Mouse (Mus musculus) olfactory bulb, adult 2 months (tissue): ENCODE results near the gene Mpp4. TPM values are rescaled to one million over a fixed set of nuclear protein-coding genes. Genes with fewer than 3 reads are reported as not detected.

Experiments used
- H3K27ac ChIP-seq: fragments of 200-500 bp; 2 replicates; pipeline ENCODE4 v1.5.1; 2012; ENCODE audit warnings: low read depth, low read length; ENCODE audit not compliant: insufficient read depth
- H3K4me1 ChIP-seq: fragments of 200-500 bp; 2 replicates; pipeline ENCODE4 v1.6.1; 2012; ENCODE audit warnings: low read length; ENCODE audit not compliant: control insufficient read depth, insufficient read depth
- H3K4me3 ChIP-seq: fragments of 200-500 bp; 2 replicates; pipeline ENCODE4 v1.5.1; 2012; ENCODE audit warnings: mild to moderate bottlenecking, low read depth, low read length, moderate library complexity; ENCODE audit not compliant: insufficient read depth
- CTCF ChIP-seq: fragments of 200-500 bp; IDR thresholded peaks from 2 replicates; pipeline ENCODE4 v1.5.1; 2012; ENCODE audit warnings: low read depth, mild to moderate bottlenecking, low read length, moderate library complexity; ENCODE audit not compliant: insufficient read depth
- POLR2A ChIP-seq: fragments of 200-500 bp; IDR thresholded peaks from 2 replicates; pipeline ENCODE4 v1.6.1; 2012; ENCODE audit warnings: mild to moderate bottlenecking, low read depth, low read length, moderate library complexity; ENCODE audit not compliant: insufficient read depth
- WGBS: fragments of 180-500 bp; shearing (Covaris S2); methylation state at CpG from one replicate; pipeline ENCODE4 v1.1.7; 2018; 5-methylcytosine and 5-hydroxymethylcytosine counted together
- polyA plus RNA-seq: library from polyadenylated mRNA; stranded (reverse); fragments of >200 nt; gene quantifications from 2 replicates; pipeline ENCODE4 v1.2.4, GENCODE M21; 2012; ENCODE audit warnings: low replicate concordance; ENCODE audit not compliant: missing spikeins, insufficient read depth, insufficient read length

Mpp4 gene
- polyA plus RNA-seq, 1 experiment: not detected

DNA sequence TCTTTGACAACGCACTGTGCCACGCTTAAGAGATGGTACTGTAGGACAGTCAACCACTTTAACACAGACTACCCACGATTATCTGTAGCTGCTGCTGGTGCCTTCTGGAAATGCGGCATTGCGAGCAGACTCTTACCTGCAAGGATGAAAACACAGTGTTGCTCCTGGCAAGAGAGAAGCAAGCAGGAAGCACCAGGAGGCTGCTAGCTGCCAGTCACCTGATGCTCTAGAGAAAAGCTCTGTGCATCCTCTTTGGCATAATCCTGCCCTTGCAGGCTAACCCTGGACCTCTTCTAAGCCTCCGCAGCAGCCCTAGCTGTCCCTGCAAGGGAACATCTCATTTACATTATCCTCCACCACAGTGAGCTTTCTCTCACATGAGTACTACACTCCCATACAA, 1.8 kb downstream of the Mpp4 start:
- Histone ChIP-seq H3K4me3 (no peak overlapping the region), H3K4me1 (peaks cover 11% of the 10 kb centered on the region), H3K27ac (no peak overlapping the region)
- WGBS: 92% methylated on average over 6 of the region's 6 CpGs
- no peak for TF ChIP-seq POLR2A
- no peak for TF ChIP-seq CTCF

DNA sequence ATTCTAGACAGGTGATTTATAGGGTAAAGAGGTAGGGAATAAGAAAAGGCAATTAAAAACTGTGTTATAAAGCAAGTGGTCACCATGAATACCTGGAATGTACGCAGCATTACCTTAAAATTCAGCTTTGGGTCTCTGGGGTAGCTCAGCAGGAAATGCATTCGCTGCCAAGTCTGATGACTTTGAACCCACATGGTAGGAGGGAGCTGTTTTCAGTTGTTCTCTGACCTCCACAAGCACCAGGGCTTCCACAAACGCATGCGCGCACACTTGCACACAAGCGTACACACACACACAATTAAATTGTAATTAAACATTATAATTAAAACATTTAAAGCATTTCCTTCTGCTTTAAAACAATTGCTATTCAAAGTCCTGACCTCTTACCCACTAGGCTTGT, 2.3 kb downstream of the Mpp4 start:
- H3K27ac ChIP-seq: no peak overlapping the region
- TF ChIP-seq POLR2A: no peak
- no peak for TF ChIP-seq CTCF
- WGBS: 65% methylated on average over 6 of the region's 6 CpGs
- peaks cover 11% of the 10 kb centered on the region for H3K4me1 ChIP-seq
- no peak overlapping the region for H3K4me3 ChIP-seq

DNA sequence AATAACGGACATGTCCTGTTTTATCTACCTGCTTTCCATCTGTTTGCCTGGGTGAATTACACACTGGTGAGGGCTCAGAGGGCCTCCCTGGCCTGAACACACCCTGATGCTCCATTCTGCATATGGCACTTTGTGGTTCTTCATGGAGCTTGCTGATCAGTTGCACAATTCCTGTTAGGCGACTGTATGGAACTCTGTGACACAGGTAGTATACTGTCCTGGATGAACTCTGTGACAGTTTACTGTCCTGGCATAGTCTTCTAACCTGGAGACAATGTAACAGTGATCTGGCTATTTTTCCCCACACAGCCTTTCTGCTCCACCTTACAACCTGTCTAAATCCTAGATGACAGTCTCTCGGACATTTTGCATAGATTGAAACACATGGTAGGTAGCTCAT, 4.1 kb downstream of the Mpp4 start:
- H3K4me3 ChIP-seq: no peak overlapping the region
- no peak for TF ChIP-seq POLR2A
- no peak for TF ChIP-seq CTCF
- no peak overlapping the region for H3K27ac ChIP-seq
- peaks cover 11% of the 10 kb centered on the region for H3K4me1 ChIP-seq
- 94% methylated on average over 3 of the region's 3 CpGs for WGBS

DNA sequence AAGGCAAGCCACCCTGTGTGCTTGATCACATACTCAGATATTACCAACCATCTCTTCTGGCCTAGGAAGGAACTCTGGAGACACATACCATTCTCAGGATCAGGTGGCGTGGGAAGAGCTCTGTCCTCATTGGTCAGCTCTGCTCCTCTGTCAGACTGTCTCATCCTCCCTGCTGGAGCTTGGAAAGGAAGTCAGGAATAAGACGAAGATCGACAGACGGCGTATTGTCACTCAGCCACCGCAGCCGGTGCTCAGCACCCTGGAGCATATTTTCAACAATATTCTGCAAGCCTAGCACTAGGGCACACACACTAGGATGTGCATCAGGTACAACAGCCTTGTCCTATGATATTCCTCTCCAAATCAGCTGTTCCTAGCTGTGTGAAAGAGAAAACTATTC, 4.7 kb downstream of the Mpp4 start:
- WGBS: 92% methylated on average over 7 of the region's 7 CpGs
- no peak overlapping the region for H3K4me3 ChIP-seq
- H3K4me1 ChIP-seq: peaks cover 11% of the 10 kb centered on the region
- TF ChIP-seq CTCF: no peak
- no peak for TF ChIP-seq POLR2A
- H3K27ac ChIP-seq: no peak overlapping the region

DNA sequence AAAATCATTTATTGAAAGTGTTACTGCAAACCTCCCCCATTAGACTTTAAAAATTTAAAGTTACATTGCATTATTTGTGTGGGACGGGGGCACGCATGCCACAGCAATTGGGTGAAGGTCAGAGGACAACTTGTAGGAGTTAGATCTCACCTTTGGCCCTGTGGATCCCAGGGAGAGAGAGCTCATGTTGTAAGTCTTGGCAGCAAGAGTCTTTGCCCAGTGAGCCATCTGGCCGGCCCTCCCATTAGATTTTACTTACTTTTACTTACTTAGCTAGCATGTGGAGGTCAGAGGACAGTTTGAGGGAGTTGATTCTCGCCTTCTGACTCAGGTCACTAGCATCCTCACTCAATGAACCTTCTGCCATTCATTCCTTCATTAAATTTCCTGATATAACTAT, 5.3 kb downstream of the Mpp4 start:
- 93% methylated on average over 4 of the region's 4 CpGs for WGBS
- Histone ChIP-seq H3K4me3 (no peak overlapping the region), H3K27ac (no peak overlapping the region), H3K4me1 (peaks cover 5% of the 10 kb centered on the region; the same call in 1 of the 2 replicates)
- TF ChIP-seq CTCF (no peak), POLR2A (no peak)

DNA sequence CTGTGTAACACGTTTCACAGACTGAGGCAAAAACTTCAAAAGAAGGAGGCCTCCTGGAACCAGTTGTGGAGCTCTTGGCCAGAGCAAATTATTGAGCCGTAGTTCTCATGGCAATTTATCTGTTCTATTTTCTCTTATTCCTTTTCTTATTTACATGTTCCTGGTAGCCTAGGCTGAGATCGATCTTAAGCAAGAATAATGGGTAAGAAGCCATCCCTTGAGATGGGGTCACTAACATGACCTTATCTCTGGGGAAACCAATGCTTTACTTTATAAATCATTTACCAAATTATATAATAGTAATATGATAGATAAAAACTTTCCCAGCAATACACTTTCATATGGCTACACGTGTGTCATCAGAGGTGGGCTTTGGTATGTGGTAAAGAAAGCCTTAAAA, 10.8 kb downstream of the Mpp4 start:
- WGBS: 79% methylated on average over 4 of the region's 4 CpGs

DNA sequence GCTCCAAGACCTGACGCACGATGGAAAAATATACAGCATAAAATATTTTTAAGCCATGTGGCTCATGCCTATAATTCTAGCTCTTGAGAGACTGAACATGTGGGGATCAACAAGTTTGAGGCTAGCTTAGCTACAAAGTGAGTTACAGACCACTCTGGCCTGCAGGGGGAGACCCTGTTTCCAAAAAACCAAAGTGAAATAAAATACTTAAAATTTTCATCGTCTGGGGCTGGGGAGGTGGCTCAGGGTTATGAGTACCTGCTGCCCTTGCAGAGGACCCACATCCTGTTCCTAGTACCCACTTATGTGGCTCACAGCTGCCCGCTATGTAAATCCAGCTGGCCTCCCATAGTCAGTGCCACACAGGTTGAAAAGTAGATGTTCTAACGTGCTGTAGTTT, 12.6 kb downstream of the Mpp4 start:
- H3K4me1 ChIP-seq: no peaks in the 10 kb centered on the region
- TF ChIP-seq CTCF (no peak), POLR2A (no peak)
- H3K27ac ChIP-seq: no peak overlapping the region
- WGBS: 86% methylated on average over 5 of the region's 5 CpGs
- no peak overlapping the region for H3K4me3 ChIP-seq

More for the DNA sequence above, 10.8 kb downstream of the Mpp4 start:
- H3K27ac ChIP-seq: no peak overlapping the region
- no peak for TF ChIP-seq CTCF
- no peak for TF ChIP-seq POLR2A
- no peak overlapping the region for H3K4me3 ChIP-seq
- no peaks in the 10 kb centered on the region for H3K4me1 ChIP-seq

DNA sequence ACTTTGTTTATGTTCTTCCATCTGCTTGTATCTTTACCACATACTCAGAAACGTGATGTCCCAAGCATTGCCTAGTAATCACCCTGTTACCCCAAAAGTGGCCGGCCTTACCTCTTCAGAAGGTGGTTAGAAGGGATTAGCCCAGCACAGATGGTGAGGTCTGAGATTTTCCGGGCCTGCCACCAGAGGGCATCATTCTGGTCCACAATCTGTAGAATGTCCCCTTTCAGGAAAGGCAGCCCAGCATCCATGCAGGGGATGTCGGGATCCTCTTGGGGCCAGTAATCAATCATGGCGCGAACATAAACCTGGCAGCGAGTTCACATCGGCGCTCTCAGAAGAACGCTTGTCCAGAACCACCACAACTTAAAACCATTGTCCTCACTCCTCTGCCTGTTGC, 18.6 kb downstream of the Mpp4 start:
- no peaks in the 10 kb centered on the region for H3K4me1 ChIP-seq
- 77% methylated on average over 10 of the region's 10 CpGs for WGBS
- TF ChIP-seq POLR2A (no peak), CTCF (no peak)
- H3K27ac ChIP-seq: no peak overlapping the region
- H3K4me3 ChIP-seq: no peak overlapping the region

DNA sequence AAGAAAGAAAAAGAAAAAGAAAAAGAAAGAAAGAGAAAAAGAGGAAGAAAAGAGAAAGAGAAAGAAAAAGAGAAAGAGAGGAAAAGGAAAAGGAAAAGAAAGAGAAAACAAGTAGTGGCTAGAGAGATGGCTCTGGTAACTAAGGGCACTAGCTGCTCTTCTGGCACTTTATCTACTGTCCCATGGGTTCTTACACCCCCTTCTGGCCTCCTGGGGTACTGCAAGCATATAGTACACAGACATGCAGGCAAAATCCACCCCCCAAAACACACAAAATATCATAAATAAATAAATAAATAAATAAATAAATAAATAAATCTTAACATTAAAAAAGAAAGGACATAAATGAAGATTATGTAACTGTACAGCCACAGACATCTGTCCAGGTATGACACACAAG, 20.4 kb downstream of the Mpp4 start:
- H3K27ac ChIP-seq: no peak overlapping the region
- no peaks in the 10 kb centered on the region for H3K4me1 ChIP-seq
- TF ChIP-seq POLR2A (no peak), CTCF (no peak)
- no peak overlapping the region for H3K4me3 ChIP-seq

DNA sequence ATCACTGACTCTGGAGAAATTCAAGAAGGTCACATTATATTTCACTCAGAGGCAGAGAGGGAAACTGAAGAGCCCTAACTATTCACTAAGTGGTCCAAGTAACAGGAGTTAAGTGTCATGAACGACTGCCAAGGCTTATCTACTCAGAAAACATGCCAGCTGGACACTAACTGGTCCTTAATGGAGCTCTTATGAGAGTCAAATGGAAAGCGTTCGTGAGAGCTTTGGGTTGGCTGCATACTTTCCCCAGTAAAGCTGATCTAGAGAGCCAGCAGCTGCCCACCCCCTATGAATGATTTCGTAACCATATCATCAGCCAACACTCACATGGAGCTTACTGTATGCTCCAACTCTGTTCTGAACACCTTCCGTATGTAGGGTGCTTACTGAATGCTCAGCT, 28.8 kb downstream of the Mpp4 start:
- no peaks in the 10 kb centered on the region for H3K4me1 ChIP-seq
- H3K4me3 ChIP-seq: no peak overlapping the region
- TF ChIP-seq POLR2A (no peak), CTCF (no peak)
- H3K27ac ChIP-seq: no peak overlapping the region
- 68% methylated on average over 5 of the region's 5 CpGs for WGBS

DNA sequence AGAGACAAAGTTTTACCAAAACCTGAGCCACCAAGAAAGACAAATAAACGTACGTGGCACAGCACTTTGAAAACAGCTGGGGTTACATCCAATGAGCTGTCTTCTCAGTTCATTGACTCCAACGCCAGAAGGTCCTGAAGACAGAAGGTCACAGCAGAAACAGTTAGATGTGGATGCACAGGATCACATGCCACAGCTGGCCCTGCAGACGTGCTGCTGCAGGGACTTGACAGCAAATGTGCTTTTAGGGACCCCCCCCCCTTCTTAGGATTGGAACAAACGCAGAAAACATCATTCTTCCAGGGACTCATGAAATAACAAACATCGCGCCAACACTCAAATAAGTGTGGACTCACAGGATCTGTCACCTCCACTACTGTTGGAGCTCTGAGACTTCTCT, 34.3 kb downstream of the Mpp4 start:
- H3K4me3 ChIP-seq: no peak overlapping the region
- TF ChIP-seq POLR2A (no peak), CTCF (no peak)
- H3K4me1 ChIP-seq: no peaks in the 10 kb centered on the region
- H3K27ac ChIP-seq: no peak overlapping the region
- WGBS: 77% methylated on average over 7 of the region's 7 CpGs
